Mouse (Mus musculus): ENCODE results near the gene Olfr552. TPM values are rescaled to one million over a fixed set of nuclear protein-coding genes. Genes with fewer than 3 reads are reported as not detected.
"Not testable (repeated sequence)": the region's sequence is repeated elsewhere in the genome, so short reads cannot be mapped to it uniquely, and the experiment has no call there.

Gene Olfr552
- total RNA-seq (2021) = not detected
- long read RNA-seq, experiment 1 = 0 reads
- long read RNA-seq, experiment 2 = 0 reads

- no peak for DNase-seq (ENCODE audit: low spot score in 2 of 2)
These were observed at the start of gene Olfr552 for GRCm38 (mm10) chr7:102597378-102598031. TSS of gene Olfr552 (plus strand) at chr7:102597770.

- DNase-seq (ENCODE audit: low spot score in 2 of 2) = no peak
These were observed 48.0 kb upstream of the Olfr552 start, which contains the start of gene Olfr549 for GRCm38 (mm10) chr7:102549570-102549969. TSS of gene Olfr549 (plus strand) at chr7:102549870.

- DNase-seq (ENCODE audit: low spot score in 2 of 2) = no peak
These were observed 44.3 kb upstream of the Olfr552 start for GRCm38 (mm10) chr7:102553279-102553678.

- peak; percentile 38 to 73 for DNase-seq (ENCODE audit: low spot score in 2 of 2)
These were observed 32.3 kb upstream of the Olfr552 start, which contains the start of gene Trim21 for GRCm38 (mm10) chr7:102564999-102565997. TSS of gene Trim21 (minus strand) at chr7:102565486.

GRCm38 (mm10) chr7:102566219-102566618 is 31.4 kb upstream of the Olfr552 start:
- DNase-seq (ENCODE audit: low spot score in 2 of 2) = no peak

GRCm38 (mm10) chr7:102571142-102571541 is 26.4 kb upstream of the Olfr552 start, which contains the start of gene Olfr550:
TSS of gene Olfr550 (plus strand) at chr7:102571442.
- no peak for DNase-seq (ENCODE audit: low spot score in 2 of 2)

GRCm38 (mm10) chr7:102573174-102573830 is 24.3 kb upstream of the Olfr552 start:
- no peak for DNase-seq (ENCODE audit: low spot score in 2 of 2)

GRCm38 (mm10) chr7:102575998-102576397 is 21.6 kb upstream of the Olfr552 start:
- no peak for DNase-seq (ENCODE audit: low spot score in 2 of 2)

GRCm38 (mm10) chr7:102591786-102592185 is 5.8 kb upstream of the Olfr552 start, which contains the start of gene Olfr551:
TSS of gene Olfr551 (minus strand) at chr7:102591886.
- no peak for DNase-seq (ENCODE audit: low spot score in 2 of 2)

- DNase-seq (ENCODE audit: low spot score in 2 of 2) = no peak
These were observed 20.5 kb downstream of the Olfr552 start, which contains the start of gene Olfr553 for GRCm38 (mm10) chr7:102618118-102618517. TSS of gene Olfr553 (minus strand) at chr7:102618218.

- no peak for DNase-seq (ENCODE audit: low spot score in 2 of 2)
These were observed 22.0 kb downstream of the Olfr552 start for GRCm38 (mm10) chr7:102619608-102620007.

- not testable (repeated sequence) for DNase-seq (ENCODE audit: low spot score in 2 of 2)
These were observed 22.8 kb downstream of the Olfr552 start for GRCm38 (mm10) chr7:102620368-102620767.

GRCm38 (mm10) chr7:102636665-102637064 is 39.1 kb downstream of the Olfr552 start:
- DNase-seq (ENCODE audit: low spot score in 2 of 2) = no peak

GRCm38 (mm10) chr7:102638132-102638531 is 40.6 kb downstream of the Olfr552 start, which contains the start of gene Olfr554:
TSS of gene Olfr554 (plus strand) at chr7:102638432.
- DNase-seq (ENCODE audit: low spot score in 2 of 2) = no peak

GRCm38 (mm10) chr7:102644945-102645344 is 47.4 kb downstream of the Olfr552 start:
- DNase-seq (ENCODE audit: low spot score in 2 of 2) = not testable (repeated sequence)

Other genes with a start within 250 kb of the Olfr552 start
- 10 to 100 TPM; 49.5 to 52.2 TPM for gene Rrm1, start 156.1 kb upstream of the Olfr552 start, total RNA-seq (2021)
- gene Olfr543, start 116.1 kb upstream of the Olfr552 start, total RNA-seq (2021) = not detected
- not detected for gene Olfr544, start 109.5 kb upstream of the Olfr552 start, total RNA-seq (2021)
- not detected for gene Olfr545, start 98.2 kb upstream of the Olfr552 start, total RNA-seq (2021)
- not detected for gene Olfr547, start 63.0 kb upstream of the Olfr552 start, total RNA-seq (2021)
- gene Olfr548-ps1, start 56.9 kb upstream of the Olfr552 start, total RNA-seq (2021) = not detected
- not detected for gene Olfr549, start 47.9 kb upstream of the Olfr552 start, total RNA-seq (2021)
- 1 to 10 TPM; 4.7 to 6.4 TPM for gene Trim21, start 32.3 kb upstream of the Olfr552 start, total RNA-seq (2021)
- under 1 TPM in 1 of 2 experiments, not detected in 1; 0.10 TPM for gene Olfr550, start 26.3 kb upstream of the Olfr552 start, total RNA-seq (2021)
- gene Olfr551, start 5.9 kb upstream of the Olfr552 start, total RNA-seq (2021) = not detected
- not detected for gene Olfr553, start 20.4 kb downstream of the Olfr552 start, total RNA-seq (2021)
- gene Olfr554, start 40.7 kb downstream of the Olfr552 start, total RNA-seq (2021) = not detected
- not detected for gene Olfr555, start 61.1 kb downstream of the Olfr552 start, total RNA-seq (2021)
- gene Olfr556, start 67.1 kb downstream of the Olfr552 start, total RNA-seq (2021) = not detected
- 1 to 10 TPM; 7.2 to 9.0 TPM for gene Trim68, start 89.6 kb downstream of the Olfr552 start, total RNA-seq (2021)
- not detected for gene Olfr557, start 98.1 kb downstream of the Olfr552 start, total RNA-seq (2021)
- gene Olfr558, start 104.4 kb downstream of the Olfr552 start, total RNA-seq (2021) = 1 to 10 TPM; 3.3 to 5.2 TPM
- gene Olfr33, start 121.3 kb downstream of the Olfr552 start, total RNA-seq (2021) = not detected
- not detected for gene Olfr559, start 129.7 kb downstream of the Olfr552 start, total RNA-seq (2021)
- under 1 TPM in 1 of 2 experiments, not detected in 1; 0.17 TPM for gene Olfr560, start 161.6 kb downstream of the Olfr552 start, total RNA-seq (2021)
- 1 to 10 TPM in 1 of 2 experiments, under 1 TPM in 1; 0.83 to 1.9 TPM for gene Olfr78, start 161.7 kb downstream of the Olfr552 start, total RNA-seq (2021)
- under 1 TPM in 1 of 2 experiments, not detected in 1; 0.27 TPM for gene Olfr561, start 173.5 kb downstream of the Olfr552 start, total RNA-seq (2021)
- not detected for gene Olfr564, start 205.7 kb downstream of the Olfr552 start, total RNA-seq (2021)